7 mouse cellular contexts compared by ENCODE assay signal in the genomic region with DNA sequence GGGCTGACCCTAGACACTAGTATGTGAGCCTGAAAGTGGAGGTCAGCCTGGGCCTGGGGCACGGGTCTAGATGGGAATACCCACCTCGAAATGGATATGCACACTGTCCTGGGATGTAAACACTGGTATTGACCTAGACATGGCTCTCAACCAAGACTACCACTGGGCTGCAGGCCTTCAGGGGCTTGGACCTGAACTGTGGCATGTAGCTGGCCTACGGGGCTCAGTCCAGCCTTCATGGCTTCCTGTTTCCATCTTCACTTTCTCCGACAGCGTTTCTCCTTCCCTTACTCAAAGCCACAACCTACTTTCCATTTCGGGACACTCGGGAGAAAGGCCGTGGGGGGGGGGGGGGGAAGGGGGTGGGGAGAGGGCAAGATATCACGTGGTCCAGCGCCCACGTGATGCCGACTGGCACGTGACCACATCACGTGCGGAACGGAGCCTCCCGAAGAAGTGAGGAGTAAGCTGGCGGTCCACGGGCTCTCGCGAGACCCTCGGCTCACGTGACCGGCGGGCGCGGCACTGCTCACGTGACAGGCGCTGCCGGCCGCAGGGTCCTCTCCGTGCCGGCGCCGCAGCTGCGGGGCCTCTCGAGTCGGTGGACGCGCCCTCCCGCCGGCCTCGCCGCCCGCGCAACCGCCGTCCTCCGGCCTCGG. TPM values are rescaled to one million over a fixed set of nuclear protein-coding genes. Genes with fewer than 3 reads are reported as not detected.
DNase-seq lines count a peak whose midpoint lies in the region; ATAC-seq and TF ChIP-seq lines count a peak whose summit lies in the region.

A gene (plus strand): TSS at position 444 of the 659 bp plus-strand sequence.

- H3K4me3 ChIP-seq in embryonic facial prominence, embryonic 10.5 days, result peak within 1 kb of the TSS; percentile 100
- peak within 1 kb of the TSS; percentile 98 for H3K4me3 ChIP-seq in intestine, postnatal 0 days (ENCODE audit: low read depth, low read length)
- H3K4me3 ChIP-seq in midbrain, embryonic 12.5 days, result peak within 1 kb of the TSS; percentile 98
- peak within 1 kb of the TSS; percentile 96 for H3K4me3 ChIP-seq in small intestine, adult 2 months (ENCODE audit: low read depth, low read length)

- H3K9me3 ChIP-seq in embryonic facial prominence, embryonic 10.5 days, result no peaks in the 10 kb centered on the region
- H3K9me3 ChIP-seq in intestine, postnatal 0 days (ENCODE audit: control insufficient read depth), result no peaks in the 10 kb centered on the region
- H3K9me3 ChIP-seq in midbrain, embryonic 12.5 days, result no peaks in the 10 kb centered on the region

- H3K4me1 ChIP-seq in embryonic facial prominence, embryonic 10.5 days, result peaks cover 13% of the 10 kb centered on the region
- no peaks in the 10 kb centered on the region for H3K4me1 ChIP-seq in intestine, postnatal 0 days (replicated peaks; ENCODE audit: control insufficient read depth, insufficient read depth, low read length)
- peaks cover 19% of the 10 kb centered on the region for H3K4me1 ChIP-seq in midbrain, embryonic 12.5 days
- H3K4me1 ChIP-seq in small intestine, adult 2 months (ENCODE audit: control insufficient read depth, insufficient read depth, insufficient read length, low read length), result peaks cover 17% of the 10 kb centered on the region

- intact Hi-C loops in left cerebral cortex, postnatal 4 days (cut with DNase I), result no loop called here

- peak within 1 kb of the TSS; percentile 92 for H3K27ac ChIP-seq in embryonic facial prominence, embryonic 10.5 days (replicated peaks)
- peak within 1 kb of the TSS; percentile 96 for H3K27ac ChIP-seq in intestine, postnatal 0 days (ENCODE audit: low read depth, low read length)
- peak within 1 kb of the TSS; percentile 73 for H3K27ac ChIP-seq in midbrain, embryonic 12.5 days (replicated peaks)
- peak within 1 kb of the TSS; percentile 72 for H3K27ac ChIP-seq in small intestine, adult 2 months (ENCODE audit: insufficient read depth, low read depth, low read length)

- peak; percentile 100 for DNase-seq in adrenal gland, postnatal 10 days
- peak; percentile 99 for DNase-seq in embryonic facial prominence, embryonic 10.5 days (ENCODE audit: low spot score)
- DNase-seq in gonadal fat pad, adult 2 months (ENCODE audit: low read depth), result no peak
- peak; percentile 100 for DNase-seq in left cerebral cortex, postnatal 4 days

- H3K27me3 ChIP-seq in embryonic facial prominence, embryonic 10.5 days (replicated peaks; ENCODE audit: low read depth, poor library complexity, severe bottlenecking), result no peaks in the 10 kb centered on the region
- no peaks in the 10 kb centered on the region for H3K27me3 ChIP-seq in intestine, postnatal 0 days (replicated peaks; ENCODE audit: control insufficient read depth, insufficient read depth, low read length)
- H3K27me3 ChIP-seq in midbrain, embryonic 12.5 days, result no peaks in the 10 kb centered on the region
- H3K27me3 ChIP-seq in small intestine, adult 2 months (ENCODE audit: control insufficient read depth, insufficient read depth, low read length), result no peaks in the 10 kb centered on the region

- 1% methylated on average over 50 of the region's 50 CpGs for WGBS in embryonic facial prominence, embryonic 10.5 days
- under 1% methylated on average over 32 of the region's 50 CpGs for WGBS in intestine, postnatal 0 days
- 2% methylated on average over 35 of the region's 50 CpGs for WGBS in midbrain, embryonic 12.5 days
- under 1% methylated on average over 50 of the region's 50 CpGs for WGBS in small intestine, adult 2 months

- TF ChIP-seq CTCF in intestine, postnatal 0 days (IDR thresholded peaks at IDR 0.05; ENCODE audit: low read depth), result no peak
- no peak for TF ChIP-seq CTCF in small intestine, adult 2 months (IDR thresholded peaks at IDR 0.05; ENCODE audit: extremely low read depth, insufficient read length, insufficient replicate concordance, low read depth, low read length)

- TF ChIP-seq POLR2A in small intestine, adult 2 months (IDR thresholded peaks at IDR 0.05; ENCODE audit: low read depth, low read length), result no peak

- peak within 1 kb of the TSS; percentile 89 for H3K4me2 ChIP-seq in intestine, postnatal 0 days (replicated peaks; ENCODE audit: low read depth)
- H3K4me2 ChIP-seq in midbrain, embryonic 12.5 days (replicated peaks), result peak within 1 kb of the TSS; percentile 93

- peak within 1 kb of the TSS; percentile 100 for H3K9ac ChIP-seq in intestine, postnatal 0 days (ENCODE audit: low read depth, low read length)
- H3K9ac ChIP-seq in midbrain, embryonic 12.5 days (replicated peaks), result peak within 1 kb of the TSS; percentile 98

- ATAC-seq in intestine, postnatal 0 days, result peak; percentile 90
- peak; percentile 97 for ATAC-seq in midbrain, embryonic 12.5 days (ENCODE audit: low FRiP score, low read depth)

- H3K36me3 ChIP-seq in embryonic facial prominence, embryonic 10.5 days (replicated peaks), result no peaks in the 10 kb centered on the region
- H3K36me3 ChIP-seq in intestine, postnatal 0 days (ENCODE audit: control insufficient read depth, insufficient read depth), result peaks cover 3% of the 10 kb centered on the region; the same call in 1 of the 2 replicates
- H3K36me3 ChIP-seq in midbrain, embryonic 12.5 days, result 0 out of 2 replicates have a peak, but pooled peaks cover 2% of the 10 kb centered on the region
- no peaks in the 10 kb centered on the region for H3K36me3 ChIP-seq in small intestine, adult 2 months (ENCODE audit: control insufficient read depth, insufficient read depth, low read length)

RNA-seq across cellular contexts. Expression of the gene that starts here (rescaled TPM):
- total RNA-seq in adrenal gland, postnatal 10 days (2021), result 100 to 1,000 TPM; 351 to 364 TPM
- 183 TPM in 2 replicates for polyA plus RNA-seq in embryonic facial prominence, embryonic 10.5 days (2016; fragmentation: Nextera tagmentation; extraction: Ambion mirVana)
- 1,248 and 1,383 TPM in 2 replicates for polyA plus RNA-seq in gonadal fat pad, adult 2 months (2012; rRNA removed)
- 847 and 854 TPM in 2 replicates for polyA plus RNA-seq in intestine, postnatal 0 days (2015; fragmentation: Nextera tagmentation; extraction: Ambion mirVana)
- 100 to 1,000 TPM; 241 to 259 TPM for total RNA-seq in left cerebral cortex, postnatal 4 days (2021)
- 242 and 251 TPM in 2 replicates for polyA plus RNA-seq in midbrain, embryonic 12.5 days (2016; fragmentation: Nextera tagmentation; extraction: Ambion mirVana)
- polyA plus RNA-seq in small intestine, adult 2 months (2012; rRNA removed), result 355 and 658 TPM in 2 replicates
